Mouse (Mus musculus): ENCODE results near the gene Nif3l1. TPM values are rescaled to one million over a fixed set of nuclear protein-coding genes. Genes with fewer than 3 reads are reported as not detected.

Gene Nif3l1
- polyA plus RNA-seq, 1 experiment: 6.7 TPM

GRCm38 (mm10) chr1:58504577-58505254 lies 59.8 kb downstream of the Nif3l1 start, which contains the start of gene Orc2:
TSS of gene Orc2 (minus strand) at chr1:58505109.
- H3K4me3 ChIP-seq (ENCODE audit: low read depth, low read length): peak within 1 kb of the TSS; percentile 82
- no peaks in the 10 kb centered on the region for H3K27me3 ChIP-seq (ENCODE audit: control insufficient read depth, insufficient read depth, low read length)
- WGBS: under 1% methylated on average over 64 of the region's 64 CpGs
- H3K27ac ChIP-seq (ENCODE audit: insufficient read depth, low read depth, low read length): no peak within 1 kb of the TSS
- TF ChIP-seq CTCF (IDR thresholded peaks at IDR 0.05; ENCODE audit: extremely low read depth, insufficient read length, insufficient replicate concordance, low read depth, low read length): no peak
- TF ChIP-seq POLR2A (IDR thresholded peaks at IDR 0.05; ENCODE audit: low read depth, low read length): peak; percentile 76
- H3K4me1 ChIP-seq (ENCODE audit: control insufficient read depth, insufficient read depth, insufficient read length, low read length): no peaks in the 10 kb centered on the region
- H3K36me3 ChIP-seq (ENCODE audit: control insufficient read depth, insufficient read depth, low read length): peaks cover 6% of the 10 kb centered on the region

GRCm38 (mm10) chr1:58507249-58507648 lies 62.3 kb downstream of the Nif3l1 start:
- WGBS: 94% methylated on average over 3 of the region's 3 CpGs
- H3K27ac ChIP-seq (ENCODE audit: insufficient read depth, low read depth, low read length): no peak overlapping the region
- H3K4me1 ChIP-seq (ENCODE audit: control insufficient read depth, insufficient read depth, insufficient read length, low read length): no peaks in the 10 kb centered on the region

More at GRCm38 (mm10) chr1:58507249-58507648, 62.3 kb downstream of the Nif3l1 start:
- no peak for TF ChIP-seq CTCF (IDR thresholded peaks at IDR 0.05; ENCODE audit: extremely low read depth, insufficient read length, insufficient replicate concordance, low read depth, low read length)
- TF ChIP-seq POLR2A (IDR thresholded peaks at IDR 0.05; ENCODE audit: low read depth, low read length): no peak
- H3K27me3 ChIP-seq (ENCODE audit: control insufficient read depth, insufficient read depth, low read length): no peaks in the 10 kb centered on the region
- H3K4me3 ChIP-seq (ENCODE audit: low read depth, low read length): no peak overlapping the region
- no peaks in the 10 kb centered on the region for H3K36me3 ChIP-seq (ENCODE audit: control insufficient read depth, insufficient read depth, low read length)

Other genes with a start within 250 kb of the Nif3l1 start
- gene Aox4, start 234.8 kb upstream of the Nif3l1 start, polyA plus RNA-seq (2012; rRNA removed): 0.03 TPM in 1 of 2 replicates, not detected in the other
- 0.01 TPM in 1 of 2 replicates, not detected in the other for gene Aox2, start 166.8 kb upstream of the Nif3l1 start, polyA plus RNA-seq (2012; rRNA removed)
- 5.6 and 9.6 TPM in 2 replicates for gene Bzw1, start 52.3 kb upstream of the Nif3l1 start, polyA plus RNA-seq (2012; rRNA removed)
- 4.4 and 11.1 TPM in 2 replicates for gene Clk1, start 21.1 kb upstream of the Nif3l1 start, polyA plus RNA-seq (2012; rRNA removed)
- 4.0 and 6.2 TPM in 2 replicates for gene Ppil3, start 335 bp downstream of the Nif3l1 start, polyA plus RNA-seq (2012; rRNA removed)
- 4.0 and 6.1 TPM in 2 replicates for gene Orc2, start 60.0 kb downstream of the Nif3l1 start, polyA plus RNA-seq (2012; rRNA removed)
- gene Fam126b, start 141.2 kb downstream of the Nif3l1 start, polyA plus RNA-seq (2012; rRNA removed): 0.39 and 1.2 TPM in 2 replicates
- 17.3 and 21.3 TPM in 2 replicates for gene Ndufb3, start 141.2 kb downstream of the Nif3l1 start, polyA plus RNA-seq (2012; rRNA removed)